Mouse (Mus musculus) liver, postnatal 0 days (tissue): ENCODE results near the gene Iqcn. TPM values are rescaled to one million over a fixed set of nuclear protein-coding genes. Genes with fewer than 3 reads are reported as not detected.

Experiments used
- ATAC-seq: fragments of 200-750 bp; cut with Nextera tagmentation; 2 replicates; pipeline ENCODE4 v1.8.0; 2017; ENCODE audit warnings: mild to moderate bottlenecking, moderate library complexity
- DNase-seq: peaks from one replicate; pipeline ENCODE4 v3.0.0-alpha.2; 2016
- H3K27ac ChIP-seq: fragments of 300-500 bp; sonication (generic); 2 replicates; pipeline ENCODE4 v1.5.1; 2014; ENCODE audit warnings: antibody characterized with exemption, moderate library complexity, mild to moderate bottlenecking, low read depth
- H3K27me3 ChIP-seq: fragments of 300-500 bp; sonication (generic); 2 replicates; pipeline ENCODE4 v1.6.1; 2014; ENCODE audit warnings: low read length, control low read depth, mixed read lengths; ENCODE audit not compliant: insufficient read depth
- H3K36me3 ChIP-seq: fragments of 300-500 bp; sonication (generic); replicated peaks from 2 replicates; pipeline ENCODE4 v1.6.1; 2014; ENCODE audit warnings: mild to moderate bottlenecking, control low read depth, low read length, moderate library complexity, mixed read lengths; ENCODE audit not compliant: insufficient read depth
- H3K4me1 ChIP-seq: fragments of 300-500 bp; sonication (generic); 2 replicates; pipeline ENCODE4 v1.6.1; 2014; ENCODE audit warnings: antibody characterized with exemption, mild to moderate bottlenecking, control low read depth; ENCODE audit not compliant: insufficient read depth
- H3K4me2 ChIP-seq: fragments of 300-500 bp; sonication (generic); 2 replicates; pipeline ENCODE4 v1.6.1; 2014; ENCODE audit warnings: low read depth, mild to moderate bottlenecking, low read length, moderate library complexity, mixed read lengths
- H3K4me3 ChIP-seq: fragments of 300-500 bp; sonication (generic); 2 replicates; pipeline ENCODE4 v1.5.1; 2014; ENCODE audit warnings: low read depth, low read length
- H3K9ac ChIP-seq: fragments of 300-500 bp; sonication (generic); replicated peaks from 2 replicates; pipeline ENCODE4 v1.6.1; 2014; ENCODE audit warnings: mild to moderate bottlenecking, moderate library complexity
- H3K9me3 ChIP-seq: fragments of 300-500 bp; sonication (generic); 2 replicates; pipeline ENCODE4 v1.6.1; 2016; ENCODE audit warnings: mild to moderate bottlenecking, control low read depth, low read length, mixed read lengths
- CTCF ChIP-seq: sonication (generic); IDR thresholded peaks from 2 replicates; pipeline ENCODE4 v1.5.1; 2016; ENCODE audit warnings: antibody characterized with exemption, low read depth
- EP300 ChIP-seq: IDR thresholded peaks from 2 replicates; pipeline ENCODE4 v1.6.1; 2016; ENCODE audit warnings: antibody characterized with exemption, low read depth, mild to moderate bottlenecking
- WGBS: fragments of 180-500 bp; shearing (Covaris S2); extraction: QIAGEN DNeasy Blood & Tissue Kit; methylation state at CpG from one replicate; pipeline ENCODE4 v1.1.7; 2014; ENCODE audit not compliant: insufficient replicate concordance; 5-methylcytosine and 5-hydroxymethylcytosine counted together
- polyA plus RNA-seq: library from polyadenylated mRNA; unstranded; fragments of >200 nt; fragmentation: Nextera tagmentation; extraction: Ambion mirVana; gene quantifications from 2 replicates; pipeline ENCODE4 v1.2.1, GENCODE M21; 2015

Iqcn gene
- polyA plus RNA-seq, 1 experiment from 2014 or later = not detected

DNA sequence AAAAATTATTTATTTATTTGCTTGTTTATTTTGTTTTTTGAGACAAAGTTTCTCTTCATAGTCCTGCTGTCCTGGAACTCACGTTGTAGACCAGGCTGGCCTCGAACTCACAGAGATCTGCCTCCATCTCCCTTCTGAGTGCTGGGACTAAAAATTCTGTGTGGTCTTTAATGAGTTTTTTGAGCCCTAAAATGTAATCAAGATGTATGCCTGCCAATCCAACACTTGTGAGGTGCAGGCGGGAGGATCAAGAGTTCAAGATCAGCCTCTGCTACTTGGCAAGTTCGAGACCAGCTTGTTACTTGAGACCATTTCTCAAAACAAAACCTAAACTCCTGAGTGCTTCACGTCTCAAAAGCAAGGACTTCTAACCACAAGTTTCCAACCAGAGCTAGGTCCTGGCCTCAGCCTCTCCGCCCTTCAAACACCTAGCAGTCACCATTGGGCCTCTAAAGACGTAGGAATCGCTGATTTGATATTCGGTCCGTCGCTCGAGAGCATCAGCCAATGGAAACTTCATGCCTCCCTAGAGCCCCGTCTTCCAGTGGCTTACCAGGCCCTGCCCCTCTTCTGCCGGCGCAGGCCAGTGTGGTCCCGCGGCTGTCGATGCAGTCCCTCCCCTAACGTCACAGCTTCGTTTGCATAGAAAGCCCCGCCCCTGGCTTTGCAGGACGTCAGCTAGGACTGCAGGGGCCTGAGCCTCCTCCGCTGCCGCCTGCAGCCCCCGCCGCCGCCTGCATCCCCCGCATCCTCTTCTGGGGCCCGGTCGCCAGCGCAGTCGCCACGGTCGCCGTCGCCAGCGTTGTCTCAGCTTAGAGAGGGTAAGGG is 51.0 kb downstream of the Iqcn start, which contains the start of gene Rab3a:
Gene Rab3a, plus strand, starts transcription at position 637 of the 828 bp plus-strand sequence.
- Histone ChIP-seq H3K4me1 (peaks cover 29% of the 10 kb centered on the region), H3K4me2 (peak within 1 kb of the TSS; percentile 94)

DNA sequence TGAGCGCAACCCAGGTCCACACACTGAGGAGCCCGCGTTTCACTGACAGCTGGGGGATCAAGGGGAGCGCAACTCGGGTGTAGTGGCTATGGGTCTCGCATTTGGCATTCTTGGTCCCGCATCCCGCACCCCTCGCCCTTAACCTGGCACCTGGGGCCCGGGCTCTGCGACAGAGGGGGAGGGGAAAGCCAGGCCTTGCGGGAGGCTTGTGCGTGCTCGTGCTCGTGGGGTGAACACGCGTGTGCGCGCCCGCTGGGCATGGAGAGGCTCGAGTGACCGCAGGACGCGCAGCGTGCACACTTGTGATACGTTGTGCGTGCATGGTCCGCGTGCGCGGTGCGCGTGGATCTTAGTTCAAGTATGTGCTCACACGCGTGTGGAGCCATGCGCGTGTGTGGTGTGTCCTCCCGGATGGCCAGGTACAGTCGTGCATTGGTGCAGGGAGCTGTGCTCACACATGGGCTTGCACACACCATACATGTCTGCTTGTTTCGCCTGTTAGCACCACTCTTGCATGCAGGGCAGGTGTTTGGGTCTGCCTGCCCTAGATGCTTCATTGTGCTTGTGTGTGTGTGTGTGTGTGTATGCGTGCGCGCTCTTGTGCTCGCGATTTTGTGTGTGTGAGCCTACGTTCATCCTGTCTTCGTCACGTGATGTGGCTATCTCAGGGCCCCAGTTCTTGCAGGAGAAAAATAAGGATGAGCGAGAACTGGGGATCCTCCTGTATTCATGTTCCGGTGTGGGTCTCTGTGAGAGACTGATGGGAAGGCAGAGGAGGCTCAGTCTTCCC is 51.8 kb downstream of the Iqcn start:
- DNase-seq (peak; percentile 68), ATAC-seq (peak; percentile 42)
- Histone ChIP-seq H3K4me2 (peak overlapping the region; percentile 94), H3K4me1 (peaks cover 35% of the 10 kb centered on the region), H3K27ac (peak overlapping the region; percentile 66), H3K9ac (peak overlapping the region; percentile 77), H3K27me3 (no peaks in the 10 kb centered on the region), H3K36me3 (peaks cover 11% of the 10 kb centered on the region), H3K4me3 (peak overlapping the region; percentile 73), H3K9me3 (no peaks in the 10 kb centered on the region)
- TF ChIP-seq CTCF = no peak
- TF ChIP-seq EP300 = no peak
- WGBS = 12% methylated on average over 50 of the region's 50 CpGs

More for the DNA sequence above, 51.0 kb downstream of the Iqcn start, which contains the start of gene Rab3a:
- peak within 1 kb of the TSS; percentile 73 for H3K4me3 ChIP-seq
- peak within 1 kb of the TSS; percentile 84 for H3K27ac ChIP-seq
- DNase-seq (peak; percentile 95), ATAC-seq (peak; percentile 98)
- H3K9me3 ChIP-seq = no peaks in the 10 kb centered on the region
- 6% methylated on average over 37 of the region's 37 CpGs for WGBS
- peak within 1 kb of the TSS; percentile 77 for H3K9ac ChIP-seq
- 0 out of 2 replicates have a peak, but pooled peaks cover under 1% of the 10 kb centered on the region for H3K27me3 ChIP-seq
- TF ChIP-seq CTCF (no peak), EP300 (no peak)
- H3K36me3 ChIP-seq = peaks cover 11% of the 10 kb centered on the region

DNA sequence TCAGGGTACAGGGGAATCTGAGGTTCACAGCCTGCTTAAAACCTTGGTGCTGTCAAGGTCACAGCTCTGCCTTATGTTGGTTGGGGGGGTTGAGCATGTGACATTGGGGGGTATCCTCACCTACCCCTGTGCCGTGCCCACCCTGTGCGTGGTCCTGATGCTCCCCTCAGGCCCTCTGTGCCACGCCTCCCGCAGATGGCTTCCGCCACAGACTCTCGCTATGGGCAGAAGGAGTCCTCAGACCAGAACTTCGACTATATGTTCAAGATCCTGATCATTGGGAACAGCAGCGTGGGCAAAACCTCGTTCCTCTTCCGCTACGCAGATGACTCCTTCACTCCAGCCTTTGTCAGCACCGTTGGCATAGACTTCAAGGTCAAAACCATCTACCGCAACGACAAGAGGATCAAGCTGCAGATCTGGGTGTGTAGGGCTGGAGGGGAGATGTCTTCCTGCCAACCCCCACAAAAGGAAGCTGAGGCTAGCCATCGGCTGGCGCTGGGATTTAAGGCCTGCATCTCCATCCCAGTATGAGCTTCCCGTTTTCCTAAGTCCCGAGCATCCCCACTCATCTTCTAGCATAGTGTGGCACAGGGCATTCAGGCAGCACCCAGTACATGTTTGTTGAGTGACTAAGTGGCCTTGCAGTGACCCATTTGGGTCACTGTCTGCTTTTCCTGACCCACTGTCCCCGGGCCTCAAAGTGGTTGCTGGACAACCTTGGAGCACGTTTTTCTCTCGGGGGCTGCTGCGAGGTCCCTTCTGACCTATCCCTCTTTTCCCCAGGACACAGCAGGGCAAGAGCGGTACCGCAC is 52.6 kb downstream of the Iqcn start:
- Histone ChIP-seq H3K27me3 (no peaks in the 10 kb centered on the region), H3K4me1 (peaks cover 38% of the 10 kb centered on the region), H3K27ac (no peak overlapping the region), H3K9me3 (no peaks in the 10 kb centered on the region), H3K36me3 (peaks cover 11% of the 10 kb centered on the region), H3K4me3 (peak overlapping the region; percentile 73; the same call in 1 of the 2 replicates), H3K4me2 (peak overlapping the region; percentile 94), H3K9ac (no peak overlapping the region)
- no peak for TF ChIP-seq CTCF
- no peak for TF ChIP-seq EP300
- WGBS = 78% methylated on average over 24 of the region's 24 CpGs
- DNase-seq (peak; percentile 14), ATAC-seq (no peak)

DNA sequence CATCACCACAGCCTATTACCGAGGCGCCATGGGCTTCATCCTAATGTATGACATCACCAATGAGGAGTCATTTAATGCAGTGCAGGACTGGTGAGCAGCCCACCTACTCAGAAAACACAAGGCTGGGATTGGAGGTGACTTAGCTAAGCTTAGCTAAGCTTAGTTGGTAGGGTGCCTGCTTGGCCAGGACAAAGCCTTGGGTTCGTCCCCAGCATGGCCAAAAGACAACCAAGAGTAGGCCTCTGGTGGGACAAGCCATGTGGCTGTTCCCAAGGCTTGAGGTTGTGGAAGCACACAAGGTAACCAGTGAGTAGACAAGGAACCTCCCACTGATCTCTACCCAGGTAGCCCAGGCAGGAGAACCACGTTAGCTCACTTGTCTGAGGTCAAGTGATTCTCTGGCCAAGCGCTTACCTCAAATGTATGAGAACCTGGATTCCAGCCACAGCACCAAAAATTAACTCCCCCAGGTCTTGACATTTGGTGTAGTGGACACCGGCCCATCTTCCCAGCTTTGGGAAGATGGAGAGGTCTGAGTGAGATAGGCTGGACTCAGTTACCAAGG is 53.3 kb downstream of the Iqcn start:
- H3K9ac ChIP-seq = no peak overlapping the region
- no peak for DNase-seq
- WGBS = 88% methylated on average over 6 of the region's 6 CpGs
- H3K27me3 ChIP-seq = no peaks in the 10 kb centered on the region
- H3K9me3 ChIP-seq = no peaks in the 10 kb centered on the region
- no peak for ATAC-seq
- no peak overlapping the region for H3K4me2 ChIP-seq
- no peak overlapping the region for H3K27ac ChIP-seq
- peaks cover 11% of the 10 kb centered on the region for H3K36me3 ChIP-seq
- H3K4me1 ChIP-seq = peaks cover 44% of the 10 kb centered on the region
- TF ChIP-seq CTCF (no peak), EP300 (no peak)
- H3K4me3 ChIP-seq = no peak overlapping the region

DNA sequence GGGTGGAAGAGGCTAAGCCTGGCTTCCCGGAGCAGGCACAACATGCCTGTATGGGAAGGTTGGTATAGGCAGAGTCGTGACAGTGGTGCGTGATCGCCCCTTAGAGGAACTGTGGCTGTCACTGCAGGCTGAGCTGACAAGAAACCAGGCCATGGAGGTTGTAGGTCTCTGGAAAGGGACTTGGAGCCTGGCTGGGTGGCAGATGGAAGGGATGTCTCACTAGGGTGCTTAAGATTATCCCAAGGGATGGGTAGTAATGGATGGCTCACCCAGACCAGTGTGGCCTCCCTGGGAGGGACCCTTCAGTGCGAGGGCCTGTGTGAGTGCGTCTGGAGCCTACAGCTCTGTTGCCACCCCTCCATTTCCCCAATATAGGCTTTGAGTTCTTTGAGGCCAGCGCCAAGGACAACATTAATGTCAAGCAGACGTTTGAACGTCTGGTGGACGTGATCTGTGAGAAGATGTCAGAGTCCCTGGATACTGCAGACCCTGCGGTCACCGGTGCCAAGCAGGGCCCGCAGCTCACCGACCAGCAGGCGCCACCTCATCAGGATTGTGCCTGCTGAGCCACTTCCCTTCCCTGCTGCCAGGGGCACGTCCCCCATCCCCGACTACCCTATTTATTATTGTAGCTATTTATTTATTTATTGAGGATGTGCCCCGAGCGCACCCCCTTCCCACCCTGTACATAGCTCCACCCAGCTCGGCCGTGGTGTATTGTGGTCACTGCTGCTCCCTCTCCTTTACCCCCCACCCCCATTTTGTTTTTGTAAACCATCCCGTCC is 54.5 kb downstream of the Iqcn start:
- TF ChIP-seq EP300 (no peak), CTCF (peak; percentile 75)

More for the DNA sequence above, 54.5 kb downstream of the Iqcn start:
- Histone ChIP-seq H3K27me3 (no peaks in the 10 kb centered on the region), H3K4me1 (peaks cover 54% of the 10 kb centered on the region), H3K36me3 (peaks cover 11% of the 10 kb centered on the region), H3K9ac (no peak overlapping the region), H3K27ac (no peak overlapping the region), H3K9me3 (no peaks in the 10 kb centered on the region), H3K4me3 (no peak overlapping the region), H3K4me2 (no peak overlapping the region)
- 78% methylated on average over 22 of the region's 22 CpGs for WGBS
- DNase-seq = no peak
- no peak for ATAC-seq
